Mouse (Mus musculus) liver, embryonic 12.5 days (tissue): ENCODE data around the gene Apoa5. TPM values are rescaled to one million over a fixed set of nuclear protein-coding genes. Genes with fewer than 3 reads are reported as not detected.

Experiments
- ATAC-seq: fragments of 200-750 bp; cut with Nextera tagmentation; 2 replicates; pipeline ENCODE4 v1.8.0; 2017; ENCODE audit warnings: moderate number of reproducible peaks, mild to moderate bottlenecking, moderate library complexity
- H3K27ac ChIP-seq: fragments of 300-500 bp; sonication (generic); 2 replicates; pipeline ENCODE4 v1.5.1; 2016; ENCODE audit warnings: mild to moderate bottlenecking
- H3K27me3 ChIP-seq: fragments of 300-500 bp; sonication (generic); replicated peaks from 2 replicates; pipeline ENCODE4 v1.6.1; 2016; ENCODE audit warnings: mild to moderate bottlenecking, moderate library complexity
- H3K36me3 ChIP-seq: fragments of 300-500 bp; sonication (generic); 2 replicates; pipeline ENCODE4 v1.6.1; 2016; ENCODE audit warnings: mild to moderate bottlenecking, moderate library complexity
- H3K4me1 ChIP-seq: fragments of 300-500 bp; sonication (generic); 2 replicates; pipeline ENCODE4 v1.6.1; 2016
- H3K4me2 ChIP-seq: fragments of 300-500 bp; sonication (generic); 2 replicates; pipeline ENCODE4 v1.6.1; 2016; ENCODE audit warnings: mild to moderate bottlenecking, moderate library complexity
- H3K4me3 ChIP-seq: fragments of 300-500 bp; sonication (generic); 2 replicates; pipeline ENCODE4 v1.5.1; 2016; ENCODE audit warnings: mild to moderate bottlenecking, moderate library complexity
- H3K9ac ChIP-seq: fragments of 300-500 bp; sonication (generic); 2 replicates; pipeline ENCODE4 v1.6.1; 2016; ENCODE audit warnings: mild to moderate bottlenecking, moderate library complexity
- H3K9me3 ChIP-seq: fragments of 300-500 bp; sonication (generic); replicated peaks from 2 replicates; pipeline ENCODE4 v1.6.1; 2016; ENCODE audit warnings: mild to moderate bottlenecking, moderate library complexity
- WGBS: fragments of 180-500 bp; shearing (Covaris S2); methylation state at CpG from one replicate; pipeline ENCODE4 v1.1.7; 2016; ENCODE audit not compliant: insufficient replicate concordance; 5-methylcytosine and 5-hydroxymethylcytosine counted together
- polyA plus RNA-seq: library from polyadenylated mRNA; unstranded; fragments of >200 nt; fragmentation: Nextera tagmentation; extraction: Ambion mirVana; gene quantifications from 2 replicates; pipeline ENCODE4 v1.2.1, GENCODE M21; 2016

The Apoa5 gene
- polyA plus RNA-seq, 1 experiment from 2014 or later = 0.33 TPM

- H3K36me3 ChIP-seq = peaks cover 30% of the 10 kb centered on the region
- WGBS = 30% methylated on average over 9 of the region's 9 CpGs
- no peak for ATAC-seq
- peaks cover 28% of the 10 kb centered on the region for H3K4me1 ChIP-seq
- H3K27ac ChIP-seq = 0 out of 2 replicates have a peak overlapping the region, but pooled peaks have one; percentile 71
- H3K9me3 ChIP-seq = no peaks in the 10 kb centered on the region
- H3K9ac ChIP-seq = peak overlapping the region; percentile 83
- H3K4me3 ChIP-seq = peak overlapping the region; percentile 85
- H3K27me3 ChIP-seq = peaks cover 36% of the 10 kb centered on the region
- H3K4me2 ChIP-seq = peak overlapping the region; percentile 92
Measured at GRCm38 (mm10) chr9:46272070-46272469, 3.6 kb downstream of the Apoa5 start.

- Histone ChIP-seq H3K27me3 (peaks cover 36% of the 10 kb centered on the region), H3K27ac (peak within 1 kb of the TSS; percentile 71), H3K4me3 (peak within 1 kb of the TSS; percentile 85), H3K36me3 (peaks cover 38% of the 10 kb centered on the region), H3K9me3 (no peaks in the 10 kb centered on the region), H3K4me1 (peaks cover 28% of the 10 kb centered on the region), H3K9ac (peak within 1 kb of the TSS; percentile 83), H3K4me2 (peak within 1 kb of the TSS; percentile 92)
- 2% methylated on average over 45 of the region's 45 CpGs for WGBS
- peak; percentile 91 for ATAC-seq
Measured at GRCm38 (mm10) chr9:46272677-46273454, 4.4 kb downstream of the Apoa5 start, which contains the start of gene Zpr1. Zpr1 (plus strand) TSS chr9:46273064.

- WGBS = 67% methylated on average over 9 of the region's 9 CpGs
- H3K27me3 ChIP-seq = peaks cover 20% of the 10 kb centered on the region
- no peak for ATAC-seq
- H3K27ac ChIP-seq = no peak overlapping the region
- peak overlapping the region; percentile 92 for H3K4me2 ChIP-seq
- H3K4me3 ChIP-seq = peak overlapping the region; percentile 85
- H3K9ac ChIP-seq = peak overlapping the region; percentile 83; the same call in 1 of the 2 replicates
- H3K4me1 ChIP-seq = peaks cover 25% of the 10 kb centered on the region
- no peaks in the 10 kb centered on the region for H3K9me3 ChIP-seq
- peaks cover 53% of the 10 kb centered on the region for H3K36me3 ChIP-seq
Measured at GRCm38 (mm10) chr9:46274494-46274893, 6.1 kb downstream of the Apoa5 start.

- Histone ChIP-seq H3K9me3 (no peaks in the 10 kb centered on the region), H3K27ac (peak within 1 kb of the TSS; percentile 85), H3K4me1 (peaks cover 25% of the 10 kb centered on the region), H3K4me3 (peak within 1 kb of the TSS; percentile 92), H3K4me2 (peak within 1 kb of the TSS; percentile 73), H3K36me3 (peaks cover 62% of the 10 kb centered on the region), H3K27me3 (no peaks in the 10 kb centered on the region), H3K9ac (peak within 1 kb of the TSS; percentile 92)
- WGBS = under 1% methylated on average over 55 of the region's 55 CpGs
- peak; percentile 90 for ATAC-seq
Measured at GRCm38 (mm10) chr9:46282631-46283436, 14.4 kb downstream of the Apoa5 start, which contains the start of gene Bud13. Bud13 (plus strand) TSS chr9:46283008.

GRCm38 (mm10) chr9:46298381-46298780, 29.9 kb downstream of the Apoa5 start:
- Histone ChIP-seq H3K27me3 (no peaks in the 10 kb centered on the region), H3K27ac (no peak overlapping the region), H3K9me3 (no peaks in the 10 kb centered on the region), H3K4me1 (no peaks in the 10 kb centered on the region), H3K4me3 (no peak overlapping the region), H3K9ac (no peak overlapping the region), H3K36me3 (peaks cover 60% of the 10 kb centered on the region), H3K4me2 (no peak overlapping the region)
- ATAC-seq = no peak
- WGBS = 79% methylated on average over 4 of the region's 4 CpGs

- Histone ChIP-seq H3K4me1 (no peaks in the 10 kb centered on the region), H3K9ac (no peak overlapping the region), H3K27me3 (peaks cover 6% of the 10 kb centered on the region), H3K4me2 (no peak overlapping the region), H3K9me3 (no peaks in the 10 kb centered on the region), H3K27ac (no peak overlapping the region), H3K4me3 (no peak overlapping the region), H3K36me3 (peaks cover 27% of the 10 kb centered on the region)
- ATAC-seq = no peak
- 5% methylated on average over 2 of the region's 2 CpGs for WGBS
Measured at GRCm38 (mm10) chr9:46302142-46302541, 33.7 kb downstream of the Apoa5 start.

- 18% methylated on average over 7 of the region's 7 CpGs for WGBS
- no peaks in the 10 kb centered on the region for H3K9me3 ChIP-seq
- no peak for ATAC-seq
Measured at GRCm38 (mm10) chr9:46309121-46309520, 40.7 kb downstream of the Apoa5 start.

DNA sequence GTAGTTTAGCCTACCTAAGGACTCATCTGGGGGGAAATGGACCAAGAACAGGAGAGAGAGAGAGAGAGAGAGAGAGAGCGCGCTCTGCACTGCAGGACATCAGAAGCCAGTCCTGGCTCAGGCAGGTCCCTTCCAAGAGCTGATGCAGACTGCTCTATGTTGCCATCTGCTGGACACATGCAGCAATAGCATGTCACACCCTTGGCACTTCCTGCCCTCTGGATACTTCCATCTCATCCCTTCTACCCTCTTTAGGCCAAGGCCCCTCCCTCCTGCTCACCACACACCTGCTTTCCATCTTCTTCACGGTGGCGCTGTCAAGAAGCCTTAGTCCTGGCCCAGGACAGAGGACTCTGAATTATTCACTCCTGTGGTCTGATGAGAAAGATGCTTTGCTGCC, 46.1 kb downstream of the Apoa5 start:
- H3K9me3 ChIP-seq = no peaks in the 10 kb centered on the region
- ATAC-seq = peak; percentile 57
- H3K9ac ChIP-seq = no peak overlapping the region
- H3K27ac ChIP-seq = no peak overlapping the region
- no peaks in the 10 kb centered on the region for H3K36me3 ChIP-seq
- no peak overlapping the region for H3K4me3 ChIP-seq
- 6% methylated on average over 4 of the region's 4 CpGs for WGBS
- no peaks in the 10 kb centered on the region for H3K4me1 ChIP-seq
- no peak overlapping the region for H3K4me2 ChIP-seq
- peaks cover 19% of the 10 kb centered on the region; the same call in 1 of the 2 replicates for H3K27me3 ChIP-seq

More at GRCm38 (mm10) chr9:46309121-46309520, 40.7 kb downstream of the Apoa5 start:
- Histone ChIP-seq H3K4me2 (no peak overlapping the region), H3K4me1 (no peaks in the 10 kb centered on the region), H3K27ac (no peak overlapping the region), H3K4me3 (no peak overlapping the region), H3K9ac (no peak overlapping the region), H3K27me3 (peaks cover 40% of the 10 kb centered on the region), H3K36me3 (no peaks in the 10 kb centered on the region)

DNA sequence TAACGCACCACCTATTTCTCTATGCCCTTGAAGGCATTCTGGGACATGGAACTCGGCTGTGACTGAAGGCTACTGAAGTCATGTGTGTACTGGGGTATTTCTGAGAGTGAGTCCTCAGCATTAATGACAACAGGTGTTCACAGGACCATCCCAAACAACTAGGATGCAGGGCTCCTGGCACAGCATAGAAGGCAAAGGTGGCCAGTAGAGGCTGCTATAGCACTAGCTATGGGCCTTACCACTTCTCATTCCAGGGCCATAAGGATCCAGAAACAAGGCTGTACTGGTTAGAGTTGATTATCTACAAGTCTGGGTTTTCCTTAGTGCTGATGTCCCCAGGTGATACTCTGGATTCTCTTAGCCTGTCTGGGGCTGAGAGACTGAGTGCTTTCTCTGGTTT, 46.5 kb downstream of the Apoa5 start:
- Histone ChIP-seq H3K27me3 (peaks cover 19% of the 10 kb centered on the region; the same call in 1 of the 2 replicates), H3K4me1 (no peaks in the 10 kb centered on the region), H3K9ac (no peak overlapping the region), H3K4me2 (no peak overlapping the region), H3K4me3 (no peak overlapping the region), H3K36me3 (no peaks in the 10 kb centered on the region), H3K27ac (no peak overlapping the region), H3K9me3 (no peaks in the 10 kb centered on the region; the same call in 1 of the 2 replicates)
- ATAC-seq = no peak; the same call in 1 of the 2 replicates
- 42% methylated on average over 2 of the region's 2 CpGs for WGBS

GRCm38 (mm10) chr9:46315807-46316365, 47.5 kb downstream of the Apoa5 start:
- H3K4me3 ChIP-seq = no peak overlapping the region
- H3K27ac ChIP-seq = no peak overlapping the region
- no peak overlapping the region for H3K9ac ChIP-seq
- no peak overlapping the region for H3K4me2 ChIP-seq
- H3K9me3 ChIP-seq = no peaks in the 10 kb centered on the region; the same call in 1 of the 2 replicates
- ATAC-seq = no peak
- no peaks in the 10 kb centered on the region for H3K4me1 ChIP-seq
- 59% methylated on average over 11 of the region's 11 CpGs for WGBS
- no peaks in the 10 kb centered on the region for H3K36me3 ChIP-seq
- peaks cover 17% of the 10 kb centered on the region; the same call in 1 of the 2 replicates for H3K27me3 ChIP-seq

DNA sequence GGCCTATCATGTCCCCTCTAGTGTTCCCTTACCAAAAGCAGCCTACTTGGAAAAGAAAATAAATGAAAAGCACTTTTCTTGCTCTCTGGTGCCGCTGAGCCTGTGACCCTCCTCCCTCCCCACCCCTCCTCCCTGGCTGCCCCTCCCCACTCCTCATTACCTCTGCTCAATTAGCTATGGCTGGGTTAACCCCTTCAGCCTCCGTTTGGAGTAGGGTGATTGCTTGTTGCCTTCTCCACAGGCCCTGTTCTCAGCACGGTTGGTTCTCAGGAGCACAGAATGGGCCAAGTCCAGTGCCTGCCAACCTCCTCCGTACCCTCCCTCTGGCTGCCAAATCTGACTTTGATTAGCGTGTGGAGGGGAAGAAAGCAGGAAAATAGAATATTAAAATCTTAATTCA, 48.0 kb downstream of the Apoa5 start:
- ATAC-seq = no peak
- WGBS = 37% methylated on average over 5 of the region's 5 CpGs

More for the DNA sequence above, 48.0 kb downstream of the Apoa5 start:
- Histone ChIP-seq H3K9me3 (no peaks in the 10 kb centered on the region; the same call in 1 of the 2 replicates), H3K4me2 (no peak overlapping the region), H3K4me1 (no peaks in the 10 kb centered on the region), H3K9ac (no peak overlapping the region), H3K27ac (no peak overlapping the region), H3K4me3 (no peak overlapping the region), H3K36me3 (no peaks in the 10 kb centered on the region), H3K27me3 (peaks cover 12% of the 10 kb centered on the region; the same call in 1 of the 2 replicates)
